Mouse (Mus musculus) gastrocnemius, postnatal 25 days (tissue): Measurements from ENCODE around the gene Myo1d. TPM values are rescaled to one million over a fixed set of nuclear protein-coding genes. Genes with fewer than 3 reads are reported as not detected.

Experiments used
- DNase-seq: peaks from one replicate; pipeline ENCODE4 v3.0.0; 2022
- long read RNA-seq, 2 experiments: library from polyadenylated mRNA; stranded (forward); transcript quantifications; one replicate each; pipeline ENCODE4 v2.0.0; 2021
- total RNA-seq, 2 experiments: library from RNA; stranded (reverse); gene quantifications; 1 replicate in 1 of 2; 2 replicates in 1 of 2; pipeline ENCODE4 v1.2.3; 2021

The Myo1d gene
- total RNA-seq = 1 to 10 TPM; 3.0 to 3.9 TPM
- long read RNA-seq, experiment 1, partial matches to known transcripts = 0 of 2 reads
- long read RNA-seq, experiment 1, other reads (novel, unspliced or antisense) = 2 of 2 reads
- long read RNA-seq, experiment 2, full-length matches to known transcripts = 1 of 5 reads
- long read RNA-seq, experiment 2, partial matches to known transcripts = 0 of 5 reads
- long read RNA-seq, experiment 2, other reads (novel, unspliced or antisense) = 4 of 5 reads

DNA sequence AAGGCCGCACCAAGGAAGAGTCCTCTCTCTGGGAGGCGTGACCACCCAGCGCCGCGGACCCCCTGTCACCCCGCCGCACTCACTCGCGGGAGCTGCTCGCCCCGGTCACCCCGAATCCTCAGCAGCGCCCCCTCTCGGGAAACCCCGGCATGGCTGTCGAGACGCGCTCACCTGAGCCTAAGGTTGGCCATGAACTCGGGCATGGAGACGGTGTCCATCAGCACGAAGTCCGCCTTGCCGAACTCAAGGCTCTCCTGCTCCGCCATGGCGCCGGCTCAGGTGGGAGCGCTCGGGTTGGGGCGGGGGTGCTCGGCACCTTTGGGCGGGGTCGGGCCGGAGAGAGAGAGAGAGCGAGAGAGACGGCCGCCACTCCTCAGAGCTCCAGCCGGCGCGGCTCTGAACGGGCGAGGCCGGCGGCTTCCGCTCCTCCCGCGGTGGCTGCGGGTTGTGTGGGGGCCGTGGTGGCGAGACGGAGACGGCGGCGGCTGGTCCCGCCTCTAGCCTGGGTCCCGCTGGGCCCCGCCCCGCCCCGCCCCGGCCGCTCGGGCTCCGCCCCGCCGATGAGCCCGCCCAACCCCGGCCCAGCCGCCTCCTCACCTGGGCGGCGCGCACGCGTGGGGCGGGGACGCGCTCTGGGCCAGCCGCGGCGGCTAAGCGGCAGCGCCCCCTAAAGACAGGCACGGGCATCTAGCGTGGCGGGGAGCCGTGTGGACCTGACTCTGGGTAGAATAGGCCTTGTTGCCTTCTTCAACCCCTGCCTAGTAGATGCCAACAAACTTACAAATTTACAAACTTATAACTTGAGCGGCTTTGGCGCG is at the start of gene Myo1d:
TSS of gene Myo1d (minus strand) at position 499 of the 818 bp plus-strand sequence.
- DNase-seq = peak; percentile 85

DNA sequence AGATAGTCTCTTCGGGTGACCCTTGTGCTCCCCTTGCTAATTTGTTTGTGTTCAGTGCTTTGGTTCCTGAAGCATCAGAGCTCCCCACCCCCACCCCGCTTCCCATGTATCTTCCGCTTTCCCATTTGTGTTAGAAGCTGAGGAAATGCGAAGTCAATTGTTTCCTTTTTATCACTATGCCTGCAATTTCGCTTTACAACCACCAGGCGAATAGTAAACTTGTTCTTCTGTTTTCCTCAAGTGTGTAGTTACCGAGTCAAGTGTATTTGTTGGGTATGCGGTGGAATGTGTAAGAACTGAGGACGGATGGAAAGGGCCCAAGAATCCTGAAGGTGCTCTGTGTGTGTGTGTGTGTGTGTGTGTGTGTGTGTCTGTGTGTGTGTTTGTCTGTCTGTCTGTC is 42.0 kb upstream of the Myo1d start:
- DNase-seq = no peak

DNA sequence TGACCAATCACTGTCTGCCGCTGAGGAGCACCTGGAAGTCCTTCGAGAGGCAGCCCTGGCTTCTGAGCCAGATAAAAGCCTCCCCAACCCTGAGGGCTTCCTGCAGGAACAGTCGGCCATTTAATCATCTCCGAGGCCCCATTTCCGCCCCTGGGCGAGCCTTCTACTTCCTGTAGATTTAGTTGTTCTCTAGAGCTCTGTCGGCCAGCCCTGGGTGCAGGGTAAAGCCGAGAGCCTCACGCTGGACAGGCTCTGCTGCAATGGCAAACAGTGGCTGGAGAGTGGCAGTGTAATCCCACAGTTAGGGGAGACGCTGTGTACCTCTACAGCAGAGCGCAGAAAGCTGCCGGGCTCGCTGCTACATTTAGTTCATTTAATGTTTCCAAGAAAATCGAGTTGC is 41.5 kb upstream of the Myo1d start:
- DNase-seq = peak; percentile 16

DNA sequence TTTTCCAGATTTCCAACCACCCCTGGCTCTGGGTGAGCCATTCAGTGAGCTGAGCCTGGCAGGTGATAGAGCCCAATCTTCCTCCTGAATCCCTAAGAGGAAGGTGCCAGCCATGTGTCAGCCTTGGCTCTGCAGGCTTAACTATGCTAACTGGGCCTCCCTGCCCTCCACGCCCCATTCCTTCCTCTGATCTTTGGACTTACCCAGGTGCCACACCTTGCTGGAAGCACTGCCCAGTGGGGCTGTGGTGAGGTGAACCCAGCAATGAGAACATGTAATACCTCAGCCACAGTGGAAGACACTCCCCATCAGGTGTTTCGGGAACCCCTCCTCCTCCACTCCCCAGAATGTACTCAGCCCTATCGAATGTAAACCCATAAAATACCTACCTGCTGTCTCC is 40.3 kb upstream of the Myo1d start:
- no peak for DNase-seq

DNA sequence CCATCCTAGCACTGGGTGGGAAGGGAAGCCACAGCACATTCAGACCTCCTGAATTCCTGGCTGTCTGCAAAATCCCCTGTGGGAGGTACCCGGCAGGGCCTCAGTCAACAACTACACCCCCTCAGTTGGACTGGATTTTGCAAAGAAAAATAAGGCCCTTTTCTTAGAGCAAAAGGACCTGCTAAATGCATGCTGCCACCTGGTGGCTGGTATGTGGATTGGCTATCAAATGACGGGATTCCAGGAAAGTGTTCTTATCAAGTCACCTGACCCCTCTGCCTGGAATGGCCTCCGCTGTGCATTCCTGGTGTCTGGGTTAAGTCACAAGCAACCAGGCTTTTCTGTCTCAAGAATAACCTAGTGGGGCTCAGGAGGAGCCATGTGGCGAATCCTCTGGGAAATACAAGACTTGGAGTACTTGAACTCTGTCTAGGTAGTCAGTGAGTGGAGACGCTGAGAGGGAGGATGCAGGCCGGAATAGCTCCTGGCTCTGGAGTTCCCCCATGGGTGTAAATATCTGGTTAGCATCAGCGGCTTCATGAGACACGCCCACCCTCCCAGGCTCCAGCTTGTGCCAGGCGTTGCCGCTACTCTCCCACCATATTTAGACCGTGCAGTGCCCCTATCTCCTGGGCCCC is 38.4 kb upstream of the Myo1d start:
- DNase-seq = peak; percentile 34

DNA sequence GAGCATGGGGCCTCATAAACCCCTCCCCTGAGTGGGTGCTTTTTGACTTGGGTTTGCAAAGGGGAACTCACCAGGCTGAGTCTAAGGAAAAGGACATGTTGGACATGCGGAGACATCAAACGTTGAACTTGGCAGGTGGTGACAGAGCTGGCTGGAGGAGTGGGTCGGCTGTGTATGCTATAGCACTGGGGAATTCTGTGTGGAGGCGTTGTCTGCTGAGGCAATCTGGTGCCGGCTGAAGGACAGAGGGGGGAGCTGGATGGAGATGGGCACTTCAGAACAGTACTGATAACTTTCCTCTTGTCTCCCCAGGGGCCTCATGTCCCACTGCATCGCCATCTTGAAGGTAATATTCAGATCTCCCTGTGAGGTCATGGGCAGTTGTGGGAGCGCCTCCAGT is 35.5 kb upstream of the Myo1d start:
- DNase-seq = no peak

DNA sequence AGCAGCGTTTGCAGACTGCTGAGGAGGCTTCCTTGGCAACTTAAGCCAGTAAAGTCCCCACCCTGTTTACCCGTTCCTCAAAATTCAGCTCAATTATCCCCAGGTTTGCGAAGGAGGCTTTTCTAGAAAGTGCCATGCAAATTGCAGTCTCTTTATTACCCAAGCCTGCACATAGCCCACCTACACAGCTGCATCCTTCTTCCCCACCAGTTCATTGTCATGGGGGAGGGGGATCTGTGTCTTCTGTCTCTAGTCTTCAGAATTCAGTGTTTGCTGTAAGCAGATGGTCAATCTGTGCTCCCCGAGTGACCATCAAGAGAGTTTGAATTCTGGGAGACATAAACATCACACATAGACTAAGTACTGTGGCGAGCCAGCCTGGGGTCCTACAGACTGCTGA is 31.3 kb upstream of the Myo1d start:
- DNase-seq = no peak

DNA sequence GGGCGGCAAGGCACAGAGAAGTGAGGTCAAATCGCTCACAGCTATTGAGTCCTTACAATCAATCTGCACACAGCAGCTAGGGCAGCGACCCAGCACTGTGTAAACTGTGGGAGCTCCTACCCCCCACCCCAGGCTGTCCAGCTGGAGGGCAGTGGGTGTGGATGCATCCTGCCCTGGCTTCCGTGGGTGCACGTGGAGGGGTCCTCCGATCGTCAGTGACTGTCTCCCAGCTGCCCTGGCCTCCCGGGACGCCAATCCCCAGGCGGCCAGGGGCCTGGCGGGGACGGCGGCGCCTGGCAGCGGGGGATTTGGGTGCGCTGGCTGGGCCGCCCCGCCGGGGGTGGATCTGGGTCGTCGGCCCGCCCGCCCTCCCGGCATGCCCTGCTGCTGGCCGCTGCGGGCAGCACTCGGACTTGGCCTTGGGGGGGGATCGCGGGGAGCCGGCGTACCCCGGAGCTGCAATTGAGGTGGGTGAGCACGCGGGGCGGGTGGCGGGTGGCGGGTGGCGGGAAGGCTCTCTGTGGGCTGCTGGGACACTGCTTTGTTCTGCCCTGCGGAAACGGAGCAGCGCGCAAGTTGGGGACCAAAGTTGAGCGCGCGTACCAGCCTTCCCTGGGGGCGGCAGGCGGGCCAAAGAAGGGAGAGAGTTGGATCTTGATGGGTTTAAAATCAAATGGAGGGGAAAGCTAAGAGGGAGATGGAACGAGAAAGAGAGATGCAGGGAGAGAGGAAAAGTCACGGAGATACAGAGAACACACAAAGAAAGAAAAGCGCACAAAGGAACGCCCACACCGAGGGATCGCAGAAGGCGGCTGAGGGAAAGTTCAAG is 30.4 kb upstream of the Myo1d start, which contains the start of gene Tmem98:
TSS of gene Tmem98 (plus strand) at position 183 of the 829 bp plus-strand sequence.
- DNase-seq = peak; percentile 29

DNA sequence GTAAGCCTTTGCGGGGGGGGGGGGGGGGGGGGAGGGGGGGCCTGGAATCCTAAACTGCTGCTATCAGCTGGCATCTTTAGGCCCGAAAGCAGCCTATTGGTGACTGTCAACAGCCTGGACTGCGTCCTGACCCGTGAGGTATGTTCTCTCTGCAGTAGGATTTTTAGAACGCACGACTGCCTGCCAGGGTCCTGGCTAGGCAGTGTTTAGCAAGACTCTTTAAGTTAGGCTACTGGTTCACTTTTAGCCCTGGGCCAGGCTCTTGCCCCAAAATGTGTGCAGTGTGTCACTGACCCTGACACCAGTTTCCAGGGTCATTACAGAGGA is 29.8 kb upstream of the Myo1d start:
- no peak for DNase-seq

DNA sequence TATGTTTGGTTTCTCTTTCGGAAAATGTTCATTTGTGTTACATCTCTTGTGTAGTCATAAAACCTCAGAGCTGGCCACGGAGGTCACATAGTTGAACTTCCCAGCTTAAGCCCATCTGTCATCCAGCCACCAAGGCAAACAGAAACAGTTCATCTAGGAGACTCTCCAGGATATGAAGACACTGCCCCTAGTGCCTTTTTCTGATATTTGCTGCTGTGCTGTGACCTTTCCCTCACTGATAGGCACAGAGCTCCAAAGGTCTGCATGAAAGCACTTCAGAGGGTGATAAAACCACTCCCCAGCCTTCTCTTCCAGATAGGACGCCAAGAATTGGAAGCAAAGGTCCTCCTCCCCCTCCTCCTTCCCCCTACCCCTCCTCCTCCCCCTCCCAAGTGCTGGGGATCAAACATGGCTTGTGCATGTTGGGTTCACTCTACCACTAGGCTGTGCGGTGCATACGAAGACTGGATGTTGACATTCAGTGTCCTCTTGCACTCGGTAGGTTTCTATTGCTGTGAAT is 28.8 kb upstream of the Myo1d start:
- no peak for DNase-seq

DNA sequence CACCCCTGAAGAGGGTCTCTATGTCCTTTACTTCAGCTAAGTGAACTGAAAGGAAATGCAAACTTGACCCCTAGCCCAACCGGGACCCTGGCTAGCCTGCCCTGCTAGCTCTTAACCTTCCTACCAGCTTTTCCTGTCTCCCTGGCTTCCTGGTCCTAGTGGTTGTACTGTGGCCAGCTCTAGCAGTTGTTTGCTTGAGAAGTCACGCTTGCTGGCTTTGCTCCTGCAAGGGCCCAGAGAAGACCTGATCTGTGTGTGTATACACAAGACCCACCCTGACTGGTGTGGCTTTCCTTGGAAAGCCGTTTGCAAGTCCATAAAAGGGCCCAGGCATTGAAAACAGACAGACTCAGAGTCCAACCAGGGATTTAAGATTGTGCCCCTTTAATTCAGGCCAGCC is 22.9 kb upstream of the Myo1d start:
- peak; percentile 12 for DNase-seq

DNA sequence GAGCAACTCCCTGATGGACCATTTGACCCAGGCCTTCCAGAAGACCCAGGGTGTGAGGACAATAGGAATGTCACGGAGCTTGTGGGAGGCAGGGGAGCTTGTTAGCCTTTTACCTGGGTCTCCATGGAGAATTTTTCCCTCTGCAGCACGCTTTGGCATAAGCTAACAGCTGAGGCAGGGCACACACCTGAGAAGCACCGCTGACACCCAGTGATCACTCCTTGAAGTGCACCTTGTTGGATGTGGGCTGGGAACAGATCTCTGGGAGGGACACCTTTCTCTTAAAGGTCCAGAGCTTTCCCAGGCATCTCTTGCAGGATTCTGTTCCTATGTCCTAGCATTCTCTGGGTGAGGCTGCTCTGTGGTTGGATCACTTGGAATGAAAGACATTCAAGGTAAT is 20.2 kb upstream of the Myo1d start:
- no peak for DNase-seq

DNA sequence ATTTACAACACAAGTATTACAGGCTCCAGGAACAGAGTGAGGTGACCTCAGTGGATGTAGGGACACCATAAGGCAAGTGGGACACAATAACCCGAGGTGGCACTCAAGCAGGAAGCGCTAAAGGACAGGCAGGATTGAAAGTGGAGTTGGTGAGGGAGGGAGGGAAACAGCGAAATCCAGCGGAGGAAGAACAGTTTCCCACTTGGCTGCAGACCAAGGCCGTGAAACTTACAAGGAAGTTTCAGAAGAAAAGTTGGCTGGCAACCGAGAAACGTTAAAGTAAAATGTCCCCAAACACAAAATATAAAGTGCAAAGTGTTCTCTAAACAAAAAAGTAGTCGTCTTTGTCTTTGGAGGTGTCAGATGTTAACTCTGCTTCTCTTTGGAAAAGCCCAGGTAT is 15.6 kb upstream of the Myo1d start:
- no peak for DNase-seq

DNA sequence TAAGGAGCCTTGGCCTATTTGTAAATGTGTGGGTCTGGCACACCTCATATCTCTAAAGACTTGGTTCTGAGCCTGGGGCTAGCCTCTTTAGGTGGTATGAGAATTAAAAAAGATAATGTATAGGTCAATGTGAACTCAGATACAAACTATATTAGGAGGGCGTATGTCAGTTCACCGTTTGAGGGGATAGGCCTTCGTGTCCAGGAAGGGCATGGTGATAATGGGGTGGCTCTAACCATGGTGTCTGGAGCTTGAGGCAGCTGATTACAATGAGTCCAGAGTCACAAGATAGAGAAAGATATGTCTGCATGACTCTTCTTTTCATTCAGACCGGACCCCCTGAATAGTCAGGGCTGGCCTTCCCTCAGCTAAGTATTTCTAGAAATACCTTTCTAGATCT is 14.5 kb upstream of the Myo1d start:
- no peak for DNase-seq

DNA sequence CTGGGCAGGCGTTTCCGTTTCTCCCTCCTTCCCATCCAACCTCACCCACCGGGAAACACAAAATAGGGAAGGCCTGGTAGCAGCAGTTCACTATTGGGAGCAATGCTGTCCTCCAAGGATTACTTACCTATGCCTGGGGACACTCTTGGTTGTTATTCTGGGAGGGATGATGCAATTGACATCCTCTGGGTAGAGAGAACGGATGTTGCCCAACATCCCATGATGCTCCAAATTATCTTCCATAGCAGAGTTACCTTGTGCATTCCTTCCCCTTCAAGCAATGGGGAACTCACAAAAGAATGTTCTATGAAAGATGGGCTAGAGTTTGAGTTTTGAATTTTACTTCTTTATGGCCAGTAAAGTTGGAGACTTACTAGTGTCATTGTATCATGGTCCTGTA is 13.6 kb upstream of the Myo1d start:
- DNase-seq = no peak

DNA sequence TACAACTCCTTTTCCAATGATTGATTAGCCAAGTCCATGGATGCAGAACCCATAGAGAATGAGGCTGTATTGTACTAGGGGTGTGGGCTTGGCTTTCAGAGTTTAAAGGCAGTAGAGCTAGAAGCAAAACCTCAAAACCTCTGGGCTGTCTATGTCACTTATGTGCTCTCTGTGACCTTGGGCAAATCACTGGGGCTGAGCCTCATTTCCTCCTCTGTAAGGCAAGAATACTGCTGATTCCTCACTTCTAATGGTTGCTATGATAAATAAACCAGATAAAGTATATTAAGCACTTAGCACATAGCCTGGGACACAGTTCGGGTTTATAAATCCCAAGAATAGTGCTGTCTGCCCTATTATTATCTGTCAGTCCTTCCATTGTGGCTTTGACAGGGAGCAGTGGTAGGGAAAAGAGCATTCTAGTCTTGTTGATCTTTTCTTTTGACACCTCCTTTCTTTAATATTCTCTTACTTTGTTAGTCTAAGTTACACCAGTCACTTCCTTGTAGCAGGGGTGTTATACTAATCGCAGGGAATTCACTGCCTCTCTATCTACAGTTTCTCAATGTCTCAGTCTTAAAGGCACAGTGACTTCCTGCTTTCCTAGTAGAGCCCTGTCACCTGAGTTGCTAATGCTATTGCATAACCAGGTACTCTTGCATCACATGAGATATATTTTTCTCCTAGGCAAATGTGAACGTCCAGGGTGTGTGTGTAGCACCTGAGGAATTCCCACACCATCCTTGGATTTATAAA is 12.0 kb upstream of the Myo1d start:
- no peak for DNase-seq

DNA sequence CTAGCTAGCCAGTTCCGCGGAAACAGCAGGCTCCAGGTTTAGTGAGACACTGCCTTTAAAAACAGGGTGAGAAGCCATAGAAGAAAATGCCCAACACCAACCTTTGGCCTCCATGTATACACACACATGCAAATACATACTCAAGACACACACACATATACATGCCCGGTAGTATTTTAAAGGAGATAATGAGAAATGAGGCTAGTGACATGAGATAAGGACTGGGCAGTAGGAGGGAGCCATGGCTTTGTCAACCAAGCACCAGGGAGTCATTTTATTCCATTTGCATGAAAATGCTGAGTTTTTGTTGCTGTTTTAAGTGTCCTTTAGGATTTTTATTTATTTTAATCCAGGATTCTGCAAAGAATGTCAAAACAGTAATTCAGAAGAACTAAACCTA is 10.6 kb upstream of the Myo1d start:
- no peak for DNase-seq

DNA sequence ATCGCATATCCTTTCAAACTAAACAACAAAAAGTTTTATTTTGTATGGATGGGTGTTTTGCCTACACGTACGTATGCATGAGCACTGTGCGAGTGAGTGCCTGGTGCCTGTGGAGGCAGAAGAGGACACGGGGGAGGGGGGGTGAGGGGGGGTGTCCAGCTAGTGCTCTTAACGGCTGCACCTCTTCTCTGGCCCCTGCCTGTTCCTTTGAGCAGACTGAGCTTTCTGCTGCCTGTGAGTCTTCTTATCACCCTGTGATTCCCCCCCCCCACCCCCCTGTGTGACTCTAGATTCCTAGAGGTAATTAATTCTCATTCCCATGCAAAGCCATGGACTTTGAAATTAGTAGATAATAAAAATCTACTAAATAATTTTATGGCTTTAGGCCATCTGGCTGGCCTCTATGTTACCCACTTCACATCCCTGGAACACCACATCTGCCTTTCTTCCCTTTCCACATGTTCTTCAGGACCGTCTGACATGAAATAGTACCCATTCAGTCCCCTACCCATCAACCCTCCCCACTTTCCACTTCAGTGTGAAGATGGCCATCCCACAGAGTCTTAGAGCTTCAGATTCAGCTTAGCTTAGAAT is 9.9 kb upstream of the Myo1d start:
- no peak for DNase-seq

DNA sequence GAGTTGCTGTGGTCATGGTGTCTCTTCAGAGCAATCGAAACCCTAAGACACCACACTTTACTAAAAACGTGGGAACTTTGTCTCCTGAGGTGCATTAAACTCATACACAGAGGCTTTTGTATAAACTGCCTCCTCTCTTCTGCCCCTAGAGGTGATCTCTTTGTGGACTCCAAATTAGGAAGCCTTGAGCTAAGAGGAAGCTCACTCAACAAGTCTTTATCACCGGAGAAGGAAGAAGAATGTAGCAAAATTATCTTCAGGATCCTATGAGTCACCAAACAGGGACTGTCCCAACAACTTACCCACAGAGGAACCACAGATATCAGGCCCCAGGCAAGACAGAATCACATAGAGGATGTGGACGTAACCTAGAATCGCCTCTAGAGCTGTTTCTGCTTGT is 5.8 kb upstream of the Myo1d start:
- no peak for DNase-seq

DNA sequence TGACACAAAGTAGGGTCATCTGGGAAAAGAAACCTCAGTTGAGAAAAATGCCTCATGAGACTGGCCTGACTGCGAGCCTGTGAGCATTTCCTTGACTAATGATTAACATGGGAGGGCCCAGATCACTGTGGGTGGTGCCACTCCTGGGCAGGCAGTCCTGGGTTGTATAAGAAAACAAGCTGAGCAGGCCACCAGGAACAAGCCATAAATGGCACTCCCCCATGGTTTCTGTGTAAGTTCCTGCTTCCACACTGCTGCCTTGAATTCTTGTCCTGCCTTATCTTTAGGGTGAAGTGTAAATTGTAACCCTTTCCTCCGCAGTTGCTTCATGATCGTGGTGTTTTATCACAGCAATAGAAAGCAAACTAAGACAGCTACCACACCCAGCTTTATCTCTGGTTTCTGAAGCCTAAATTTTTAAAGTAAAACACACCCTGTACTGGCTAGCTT is 4.5 kb upstream of the Myo1d start:
- DNase-seq = no peak

DNA sequence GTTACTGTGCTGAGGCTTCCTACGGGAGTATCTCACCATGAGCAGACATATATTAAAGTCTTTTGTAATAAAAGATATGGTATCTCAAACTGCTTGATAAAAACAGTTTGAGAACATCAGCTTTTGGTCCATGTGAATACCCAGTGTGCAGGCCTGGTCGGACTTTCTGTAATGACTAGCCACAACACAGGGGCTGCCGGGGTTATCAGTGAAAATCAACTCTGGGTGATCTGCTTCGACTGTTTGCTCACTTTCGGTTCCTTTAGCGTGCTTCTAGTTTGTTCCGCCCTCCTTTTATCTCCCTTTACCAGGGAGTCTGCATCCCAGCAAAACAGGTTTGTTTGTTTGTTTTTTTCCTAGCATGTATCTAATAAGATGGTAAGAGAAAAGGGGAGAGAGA is 3.6 kb upstream of the Myo1d start:
- DNase-seq = no peak
